Mouse (Mus musculus): ENCODE results near the gene Rhof.

The Rhof gene

GRCm38 (mm10) chr5:123135471-123136360, 3.2 kb upstream of the Rhof start:
- DNase-seq (ENCODE audit: low spot score in 2 of 2), result peak; percentile 68 to 84

DNA sequence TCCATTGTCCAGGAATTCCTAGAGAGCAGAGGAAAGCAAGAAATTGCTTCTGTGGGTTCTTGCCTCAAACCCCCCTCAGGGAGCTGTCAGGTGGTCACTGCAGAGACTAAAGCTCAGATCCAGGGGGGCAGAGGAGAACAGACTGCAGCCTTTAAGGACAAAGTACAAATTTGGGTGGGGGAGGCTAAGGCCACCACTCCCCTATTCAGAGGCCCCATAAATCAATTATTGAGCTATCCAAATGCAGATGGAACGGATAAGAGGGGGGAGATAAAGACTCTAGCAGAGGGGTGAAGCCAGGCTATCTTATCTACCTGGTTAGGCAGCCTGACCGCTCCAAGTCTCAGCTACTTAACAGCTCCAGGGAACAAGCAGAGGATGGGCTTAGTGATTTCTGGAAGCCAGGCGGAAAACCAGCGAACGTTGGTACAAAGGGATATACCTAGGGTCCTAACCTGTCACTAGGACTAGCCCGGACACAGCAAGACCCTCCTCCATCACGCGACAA, 2.4 kb upstream of the Rhof start:
- DNase-seq (ENCODE audit: low spot score in 2 of 2), result no peak

DNA sequence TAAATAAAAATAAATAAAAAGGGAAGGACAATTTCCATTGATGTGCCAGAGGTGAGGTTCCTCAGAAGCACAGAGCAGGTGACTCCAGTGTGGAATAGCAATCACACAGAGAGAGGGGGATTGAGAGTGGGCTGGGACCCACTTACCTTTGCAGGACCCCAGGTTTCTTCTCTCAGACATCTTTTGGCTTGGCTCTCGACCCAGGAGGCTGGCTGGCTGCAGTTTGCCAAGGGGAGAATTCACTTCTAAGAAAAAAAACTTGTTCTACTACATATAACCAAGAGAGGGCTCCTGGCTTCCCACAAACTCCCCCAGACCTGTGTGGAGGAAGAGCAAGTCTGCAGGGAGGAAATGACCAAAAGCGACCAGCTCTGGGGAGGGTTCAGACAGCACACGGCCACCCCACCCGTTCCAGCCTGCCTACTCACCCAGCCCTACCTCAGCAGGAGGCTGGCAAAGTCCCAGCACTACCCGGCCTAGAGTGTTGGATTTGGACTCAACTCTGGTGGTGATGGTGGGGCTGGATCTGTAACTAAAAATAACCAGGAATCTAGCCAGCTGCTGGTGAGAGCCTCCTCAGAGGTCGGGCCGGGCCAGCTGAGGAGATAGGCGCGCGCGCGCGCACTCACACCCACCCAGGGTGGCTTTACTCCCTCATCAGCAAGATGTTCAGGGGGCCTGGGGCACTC, 1.8 kb upstream of the Rhof start:
- peak; percentile 49 to 60 for DNase-seq (ENCODE audit: low spot score in 2 of 2)

- no peak for DNase-seq (ENCODE audit: low spot score in 2 of 2)
Observed at GRCm38 (mm10) chr5:123133784-123134143, 1.3 kb upstream of the Rhof start.

GRCm38 (mm10) chr5:123133083-123133783, 741 bp upstream of the Rhof start:
- DNase-seq (ENCODE audit: low spot score in 2 of 2), result peak; percentile 92

GRCm38 (mm10) chr5:123130814-123131148, 1.7 kb downstream of the Rhof start:
- DNase-seq (ENCODE audit: low spot score in 2 of 2), result no peak

DNA sequence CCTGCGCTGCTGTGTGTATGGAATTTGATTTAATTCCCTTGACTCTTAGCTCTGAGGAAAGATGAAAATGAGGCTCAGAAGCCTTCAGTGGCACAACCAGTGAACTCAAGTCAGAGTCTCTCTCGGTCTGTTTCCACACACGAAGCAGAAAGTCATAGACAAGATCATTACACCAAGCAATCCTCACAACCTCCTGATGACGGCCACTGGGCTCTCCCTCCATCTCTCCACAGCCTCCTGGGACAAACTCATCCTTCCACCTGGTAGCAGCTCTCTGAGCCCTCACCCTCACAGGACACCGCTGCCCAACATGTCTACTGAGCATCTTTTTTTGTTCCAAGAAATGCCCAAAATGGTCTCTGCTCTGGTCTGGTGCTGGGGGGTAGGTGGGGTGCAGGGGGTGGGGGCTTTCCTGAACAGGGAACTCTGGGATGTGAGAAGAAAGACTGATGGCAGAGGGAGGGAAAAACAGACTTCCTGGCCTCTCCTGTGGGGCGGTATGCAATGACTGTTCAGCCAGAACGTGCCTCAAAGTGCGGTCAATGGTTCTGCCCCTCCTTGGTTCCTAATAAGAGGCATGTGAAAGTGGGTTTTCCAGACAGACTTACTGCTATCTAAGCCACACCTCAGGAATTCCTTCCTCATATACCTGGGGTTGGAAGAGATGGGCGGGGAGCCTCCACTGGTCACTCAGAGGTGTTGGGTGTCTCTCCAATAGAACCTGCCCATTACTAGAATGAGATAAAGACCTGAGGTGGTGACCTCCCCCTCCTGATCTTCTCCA, 2.3 kb downstream of the Rhof start:
- DNase-seq (ENCODE audit: low spot score in 2 of 2), result no peak

DNA sequence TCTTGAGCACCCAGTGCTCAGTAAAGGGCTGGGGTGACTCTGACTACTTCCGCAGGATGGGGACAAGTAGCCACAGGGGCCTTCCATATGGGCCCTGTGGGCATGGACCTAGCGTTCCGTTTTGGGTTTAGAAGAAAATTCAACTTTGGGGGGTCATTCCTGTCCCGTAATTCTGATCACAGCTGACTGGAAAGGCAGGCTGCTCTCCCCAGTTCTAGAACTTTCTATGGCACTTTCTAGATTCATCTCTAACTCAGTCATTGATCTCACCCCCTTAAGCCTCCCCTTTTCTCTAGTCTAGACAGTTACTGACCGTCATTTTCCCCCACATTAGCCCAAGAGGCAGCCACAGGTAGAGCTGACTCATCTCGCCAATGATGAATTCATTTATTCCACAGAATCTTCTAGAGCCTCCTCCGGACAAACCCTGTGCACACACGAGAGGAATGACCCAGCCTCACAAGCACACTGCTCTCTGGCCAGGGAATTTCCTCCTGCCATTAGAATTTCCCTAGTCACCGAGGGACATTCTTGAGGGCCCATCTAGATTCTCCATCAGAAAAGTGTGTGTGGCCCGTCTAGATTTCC, 3.2 kb downstream of the Rhof start:
- DNase-seq (ENCODE audit: low spot score in 2 of 2), result no peak

- DNase-seq (ENCODE audit: low spot score in 2 of 2), result no peak
Observed at GRCm38 (mm10) chr5:123128426-123129169, 3.9 kb downstream of the Rhof start.

- DNase-seq (ENCODE audit: low spot score in 2 of 2), result no peak
Observed at GRCm38 (mm10) chr5:123127031-123127430, 5.5 kb downstream of the Rhof start.

GRCm38 (mm10) chr5:123125638-123126406, 6.7 kb downstream of the Rhof start:
- DNase-seq (ENCODE audit: low spot score in 2 of 2), result no peak

- no peak for DNase-seq (ENCODE audit: low spot score in 2 of 2)
Observed at GRCm38 (mm10) chr5:123125105-123125504, 7.4 kb downstream of the Rhof start.

DNA sequence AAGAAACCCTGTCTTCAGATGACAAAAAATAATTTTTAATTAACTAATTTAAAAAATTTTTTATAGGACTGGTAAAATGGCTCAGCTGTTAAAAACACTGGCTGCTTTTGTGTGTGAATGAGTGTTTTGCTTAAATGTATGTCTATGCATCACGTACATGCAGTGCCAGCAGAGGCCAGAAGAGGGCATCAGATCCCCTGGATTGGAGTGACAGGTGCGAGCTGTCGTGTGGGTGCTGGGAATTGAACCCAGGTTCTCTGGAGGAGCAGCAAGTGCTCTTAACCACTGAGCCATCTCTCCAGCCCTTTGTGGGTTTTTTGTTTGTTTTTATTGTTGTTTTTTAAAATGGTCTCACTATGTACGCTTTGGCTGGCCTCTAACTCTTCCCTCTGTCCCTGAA, 10.3 kb downstream of the Rhof start:
- DNase-seq (ENCODE audit: low spot score in 2 of 2), result no peak

- no peak for DNase-seq (ENCODE audit: low spot score in 2 of 2)
Observed at GRCm38 (mm10) chr5:123120624-123121215, 11.8 kb downstream of the Rhof start.

DNA sequence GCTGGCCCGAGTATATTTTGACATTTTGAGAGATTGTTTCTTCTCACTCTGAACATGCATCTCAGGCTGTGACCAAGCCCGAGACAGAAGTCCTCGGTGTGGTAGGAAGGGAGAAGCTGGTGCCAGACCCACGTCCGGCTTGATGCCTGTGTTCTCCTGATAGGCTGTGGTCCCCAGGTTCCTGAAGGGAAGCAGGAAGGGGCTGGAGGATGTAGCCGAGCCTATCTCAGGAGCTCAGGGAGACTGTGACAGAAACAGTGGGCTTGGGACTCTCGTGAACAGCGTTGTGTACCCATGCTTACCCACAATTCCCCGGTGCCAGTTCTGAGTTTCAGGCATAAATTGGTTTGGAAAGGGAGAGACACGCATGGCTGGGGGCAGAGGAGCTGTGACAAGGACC, 13.7 kb downstream of the Rhof start:
- no peak for DNase-seq (ENCODE audit: low spot score in 2 of 2)

DNA sequence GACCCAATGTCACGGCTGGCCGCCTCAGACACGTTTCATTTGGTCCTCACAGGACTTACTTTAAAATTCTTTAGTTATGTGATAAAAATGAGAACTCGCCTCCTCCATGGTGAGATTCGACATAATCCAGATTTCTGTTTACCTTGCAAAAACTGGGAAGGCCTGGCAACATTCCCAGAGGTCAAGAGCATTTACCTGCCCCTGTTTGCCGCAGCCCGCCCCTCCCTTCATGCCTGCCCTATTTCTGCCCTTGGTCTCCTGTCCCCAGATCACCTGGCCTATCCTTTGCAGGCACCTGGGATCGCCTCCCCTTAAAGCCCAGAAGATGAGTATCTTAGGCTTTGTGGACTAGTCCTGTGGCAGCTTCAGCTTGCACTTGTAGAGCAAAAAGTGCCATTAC, 14.7 kb downstream of the Rhof start:
- DNase-seq (ENCODE audit: low spot score in 2 of 2), result no peak

- peak; percentile 63 to 67 for DNase-seq (ENCODE audit: low spot score in 2 of 2)
Observed at GRCm38 (mm10) chr5:123117257-123117656, 15.2 kb downstream of the Rhof start.

- DNase-seq (ENCODE audit: low spot score in 2 of 2), result no peak
Observed at GRCm38 (mm10) chr5:123116080-123116479, 16.4 kb downstream of the Rhof start.

DNA sequence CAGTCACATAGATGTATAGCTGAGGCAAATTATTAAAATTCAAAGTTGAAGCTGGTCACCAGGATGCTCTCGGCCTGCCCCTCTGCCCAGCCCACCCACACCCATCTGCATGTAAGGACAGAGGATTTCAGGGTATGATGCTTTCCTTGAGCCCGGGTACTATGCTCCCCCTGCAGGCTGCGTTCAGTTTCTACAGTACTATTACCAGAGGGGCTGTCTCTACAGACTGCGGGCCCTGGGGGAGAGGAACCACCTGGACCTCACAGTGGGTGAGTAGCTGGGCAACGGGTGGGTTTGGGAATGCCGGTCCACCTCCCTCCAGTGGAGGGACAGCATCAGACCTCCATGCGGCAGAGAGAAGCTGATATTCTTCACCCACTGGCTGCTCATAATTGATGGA, 17.6 kb downstream of the Rhof start:
- DNase-seq (ENCODE audit: low spot score in 2 of 2), result peak in 1 of 2 experiments; percentile 31

Measured in frontal cortex, postnatal 36 days (tissue).